Mouse (Mus musculus) CD8-positive naive resting alpha-beta T cell, adult 57 days (primary cell): Measurements from ENCODE around the gene Srgap2. TPM values are rescaled to one million over a fixed set of nuclear protein-coding genes. Genes with fewer than 3 reads are reported as not detected.

ENCODE experiments used
- total RNA-seq: library from RNA; stranded (reverse); gene quantifications from one replicate; pipeline ENCODE4 v1.2.4, GENCODE M21; 2023

Srgap2 gene
- total RNA-seq, result 67.2 TPM

GRCm38 (mm10) chr1:131527281-131528080 is at the start of gene Srgap2, which contains the start of gene Fam72a:
Gene Srgap2, minus strand, starts transcription at chr1:131527352.
Gene Fam72a, plus strand, starts transcription at chr1:131527903.

GRCm38 (mm10) chr1:131279456-131279776 is 247.7 kb downstream of the Srgap2 start, which contains the start of gene Ikbke:
Gene Ikbke, minus strand, starts transcription at chr1:131279606.

DNA sequence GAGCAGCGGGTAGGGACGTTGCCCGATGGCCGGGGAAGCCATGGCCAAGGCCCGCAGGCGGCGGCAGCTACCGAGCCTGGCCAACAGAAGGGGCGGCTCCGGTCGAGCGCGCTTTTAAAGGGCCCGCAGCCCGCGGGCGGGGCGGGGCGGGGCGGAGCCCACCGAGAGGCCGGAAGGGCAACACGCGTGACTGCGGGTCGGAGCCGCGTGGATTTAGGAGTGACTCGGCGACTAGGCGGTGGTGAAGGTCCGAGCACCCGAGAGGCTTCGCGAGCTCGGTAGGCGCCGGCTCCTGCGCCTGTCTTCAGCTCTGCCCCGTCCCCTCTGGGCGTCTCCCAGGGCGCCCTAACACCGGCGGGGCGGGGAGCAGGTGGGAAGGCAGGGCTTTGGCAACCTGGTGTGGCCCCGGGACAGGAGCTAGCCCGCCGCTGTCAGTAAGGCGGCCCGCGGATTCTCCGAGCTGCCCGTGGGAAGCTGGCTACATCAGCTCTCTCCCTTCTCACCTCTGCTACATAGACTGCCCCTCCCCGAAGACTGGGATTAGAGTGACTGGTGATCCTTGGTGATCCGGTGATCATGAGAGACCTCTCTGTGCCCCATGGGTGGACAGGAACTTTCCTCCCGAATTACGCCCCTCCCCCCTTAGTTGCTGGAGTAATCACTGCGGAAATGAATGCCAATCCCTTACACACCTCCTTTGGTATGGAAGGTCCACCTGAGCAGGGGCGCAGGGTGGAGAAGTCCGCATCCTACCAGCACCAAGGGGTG is 281.9 kb downstream of the Srgap2 start, which contains the start of gene Rassf5:
Rassf5 (minus strand) TSS at position 170 of the 768 bp plus-strand sequence.

Other genes with a start within 250 kb of the Srgap2 start
- 261 TPM for gene Ikbke, start 247.7 kb downstream of the Srgap2 start, total RNA-seq
- gene Fam72a, start 551 bp upstream of the Srgap2 start, total RNA-seq, result 1.1 TPM
- not detected for gene Avpr1b, start 71.9 kb upstream of the Srgap2 start, total RNA-seq
- gene Ctse, start 111.0 kb upstream of the Srgap2 start, total RNA-seq, result 167 TPM
- 0.67 TPM for gene Rab7b, start 161.3 kb upstream of the Srgap2 start, total RNA-seq
- not detected for gene Slc26a9, start 216.7 kb upstream of the Srgap2 start, total RNA-seq